Mouse (Mus musculus) limb, embryonic 14.5 days (tissue): ENCODE measurements at regions not wholly inside any gene's neighbourhood (a gene's known extent, or its start where the extent isn't known, plus 50 kb on each side); places are given as distances from the start of the nearest gene placed in this dataset.

Experiments used
- ATAC-seq: fragments of 200-750 bp; cut with Nextera tagmentation; 2 replicates; pipeline ENCODE4 v1.8.0; 2017; ENCODE audit warnings: low read depth, moderate number of reproducible peaks, moderate TSS enrichment; ENCODE audit not compliant: low FRiP score
- DNase-seq: peaks from one replicate; pipeline ENCODE4 v3.0.0-alpha.2; 2015; ENCODE audit warnings: low spot score
- H3K27ac ChIP-seq: fragments of 300-500 bp; sonication (generic); replicated peaks from 2 replicates; pipeline ENCODE4 v1.5.1; 2014; ENCODE audit warnings: low read depth, mild to moderate bottlenecking, low read length, moderate library complexity, mixed read lengths
- H3K27me3 ChIP-seq: fragments of 300-500 bp; sonication (generic); 2 replicates; pipeline ENCODE4 v1.6.1; 2014; ENCODE audit warnings: low read length, mixed read lengths; ENCODE audit not compliant: control insufficient read depth, insufficient read depth
- H3K36me3 ChIP-seq: fragments of 300-500 bp; sonication (generic); 2 replicates; pipeline ENCODE4 v1.6.1; 2014; ENCODE audit warnings: mild to moderate bottlenecking, low read length, moderate library complexity, mixed read lengths; ENCODE audit not compliant: control insufficient read depth, insufficient read depth
- H3K4me1 ChIP-seq: fragments of 300-500 bp; sonication (generic); 2 replicates; pipeline ENCODE4 v1.6.1; 2014; ENCODE audit warnings: antibody characterized with exemption, low read length, mixed read lengths; ENCODE audit not compliant: control insufficient read depth, insufficient read depth
- H3K4me2 ChIP-seq: fragments of 300-500 bp; sonication (generic); replicated peaks from 2 replicates; pipeline ENCODE4 v1.6.1; 2014; ENCODE audit warnings: low read depth, mild to moderate bottlenecking, low read length, moderate library complexity; ENCODE audit not compliant: severe bottlenecking
- H3K4me3 ChIP-seq: fragments of 300-500 bp; sonication (generic); replicated peaks from 2 replicates; pipeline ENCODE4 v1.5.1; 2014; ENCODE audit warnings: low read length
- H3K9ac ChIP-seq: fragments of 300-500 bp; sonication (generic); 2 replicates; pipeline ENCODE4 v1.6.1; 2014; ENCODE audit warnings: mild to moderate bottlenecking, low read depth, low read length, moderate library complexity; ENCODE audit not compliant: severe bottlenecking
- H3K9me3 ChIP-seq: fragments of 300-500 bp; sonication (generic); 2 replicates; pipeline ENCODE4 v1.6.1; 2016; ENCODE audit warnings: low read length; ENCODE audit not compliant: control insufficient read depth
- POLR2A ChIP-seq: fragments of 200-500 bp; IDR thresholded peaks from 2 replicates; pipeline ENCODE4 v1.8.0; 2012; ENCODE audit warnings: inconsistent platforms, mild to moderate bottlenecking, moderate library complexity, borderline replicate concordance; ENCODE audit not compliant: insufficient read depth, insufficient read length; ENCODE audit errors: extremely low read depth
- WGBS: fragments of 180-500 bp; shearing (Covaris S2); extraction: QIAGEN DNeasy Blood & Tissue Kit; methylation state at CpG from one replicate; pipeline ENCODE4 v1.1.7; 2014; 5-methylcytosine and 5-hydroxymethylcytosine counted together

GRCm38 (mm10) chr8:127921925-127922324 lies 436.5 kb upstream of the Nrp1 start:
- Histone ChIP-seq H3K4me1 (no peaks in the 10 kb centered on the region), H3K36me3 (no peaks in the 10 kb centered on the region)

GRCm38 (mm10) chr8:127923321-127923720 lies 435.1 kb upstream of the Nrp1 start:
- H3K27ac ChIP-seq, result no peak overlapping the region

More at GRCm38 (mm10) chr8:127921925-127922324, 436.5 kb upstream of the Nrp1 start:
- H3K27me3 ChIP-seq, result no peaks in the 10 kb centered on the region
- TF ChIP-seq POLR2A, result no peak
- H3K4me3 ChIP-seq, result no peak overlapping the region
- WGBS, result 80% methylated on average over 1 of the region's 1 CpGs
- no peak for DNase-seq
- no peak overlapping the region for H3K27ac ChIP-seq
- no peak overlapping the region for H3K9ac ChIP-seq
- H3K4me2 ChIP-seq, result no peak overlapping the region
- no peak for ATAC-seq
- no peaks in the 10 kb centered on the region for H3K9me3 ChIP-seq

GRCm38 (mm10) chr8:127932276-127932675 lies 426.1 kb upstream of the Nrp1 start:
- no peaks in the 10 kb centered on the region for H3K36me3 ChIP-seq
- TF ChIP-seq POLR2A, result no peak
- 86% methylated on average over 1 of the region's 1 CpGs for WGBS
- no peaks in the 10 kb centered on the region for H3K4me1 ChIP-seq
- DNase-seq (no peak), ATAC-seq (no peak)
- H3K4me2 ChIP-seq, result no peak overlapping the region
- H3K27me3 ChIP-seq, result no peaks in the 10 kb centered on the region
- H3K4me3 ChIP-seq, result no peak overlapping the region
- H3K9me3 ChIP-seq, result no peaks in the 10 kb centered on the region
- no peak overlapping the region for H3K27ac ChIP-seq
- no peak overlapping the region for H3K9ac ChIP-seq

More at GRCm38 (mm10) chr8:127923321-127923720, 435.1 kb upstream of the Nrp1 start:
- no peak overlapping the region for H3K9ac ChIP-seq
- DNase-seq (no peak), ATAC-seq (no peak)
- 83% methylated on average over 4 of the region's 4 CpGs for WGBS
- H3K9me3 ChIP-seq, result no peaks in the 10 kb centered on the region
- H3K27me3 ChIP-seq, result no peaks in the 10 kb centered on the region
- no peaks in the 10 kb centered on the region for H3K4me1 ChIP-seq
- TF ChIP-seq POLR2A, result no peak
- H3K4me3 ChIP-seq, result no peak overlapping the region
- H3K4me2 ChIP-seq, result no peak overlapping the region
- no peaks in the 10 kb centered on the region for H3K36me3 ChIP-seq

- DNase-seq, result no peak
- no peak for ATAC-seq
- H3K4me2 ChIP-seq, result no peak overlapping the region
- no peak overlapping the region for H3K27ac ChIP-seq
- no peaks in the 10 kb centered on the region for H3K27me3 ChIP-seq
- H3K4me3 ChIP-seq, result no peak overlapping the region
- TF ChIP-seq POLR2A, result no peak
- H3K36me3 ChIP-seq, result no peaks in the 10 kb centered on the region
- no peaks in the 10 kb centered on the region for H3K9me3 ChIP-seq
- H3K9ac ChIP-seq, result no peak overlapping the region
- H3K4me1 ChIP-seq, result no peaks in the 10 kb centered on the region
- 44% methylated on average over 6 of the region's 6 CpGs for WGBS
Measured at GRCm38 (mm10) chr8:127936792-127937435, 421.5 kb upstream of the Nrp1 start.

DNA sequence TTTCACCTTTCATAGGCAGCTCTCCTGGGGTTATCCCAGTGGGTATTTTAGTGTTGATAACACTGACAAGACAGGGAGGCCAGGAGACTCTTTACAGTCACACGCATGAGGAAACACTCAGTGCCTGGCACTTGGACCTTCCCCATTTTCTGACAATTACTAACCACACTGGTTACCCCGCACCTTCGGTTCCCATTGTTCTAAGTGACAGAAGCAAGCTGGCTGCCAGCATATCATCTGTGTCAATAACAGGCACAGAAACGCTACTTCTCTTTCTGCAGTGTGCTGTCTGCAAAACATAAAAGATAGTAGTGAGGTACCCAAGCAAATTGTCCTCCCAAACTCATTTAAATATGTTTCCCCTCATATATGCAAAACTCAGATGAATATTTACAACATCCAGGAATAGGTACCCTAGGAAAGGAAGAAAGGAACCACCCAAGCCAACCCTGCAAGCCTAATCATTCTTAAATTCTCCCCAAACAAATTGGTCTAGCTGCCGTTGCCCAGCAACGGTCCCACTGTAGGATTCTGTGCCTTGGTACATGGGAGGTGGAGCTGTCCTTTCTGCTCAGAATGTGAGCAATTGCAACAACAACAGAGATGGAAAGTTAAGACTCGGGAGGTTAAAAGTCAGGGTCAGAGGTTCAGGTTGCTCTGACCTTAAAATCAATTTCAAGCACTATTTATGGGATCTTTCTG lies 419.0 kb upstream of the Nrp1 start:
- Histone ChIP-seq H3K36me3 (no peaks in the 10 kb centered on the region), H3K4me1 (no peaks in the 10 kb centered on the region), H3K4me2 (no peak overlapping the region), H3K27ac (no peak overlapping the region), H3K9ac (no peak overlapping the region), H3K4me3 (no peak overlapping the region), H3K9me3 (no peaks in the 10 kb centered on the region), H3K27me3 (no peaks in the 10 kb centered on the region)
- ATAC-seq (no peak), DNase-seq (no peak)
- 65% methylated on average over 7 of the region's 7 CpGs for WGBS
- TF ChIP-seq POLR2A, result no peak

DNA sequence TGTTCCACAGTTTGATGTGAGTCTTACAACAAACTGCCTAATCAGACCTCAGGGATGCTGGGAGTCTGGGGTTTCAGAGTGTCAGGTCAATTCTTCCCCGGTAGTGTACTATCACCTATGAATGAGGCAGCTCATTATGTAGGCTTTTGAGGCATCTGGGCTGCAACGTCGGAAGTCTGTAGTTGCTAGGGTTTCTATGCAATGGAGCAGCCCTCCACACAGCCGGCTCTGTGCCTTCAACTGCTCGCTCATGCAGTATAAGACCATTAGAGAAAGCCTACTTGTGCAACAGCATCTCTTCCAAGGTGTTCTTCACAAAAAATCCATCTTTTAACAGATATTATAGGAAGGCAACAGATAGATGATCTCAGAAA lies 418.4 kb upstream of the Nrp1 start:
- no peak overlapping the region for H3K9ac ChIP-seq
- no peak for TF ChIP-seq POLR2A
- 57% methylated on average over 5 of the region's 5 CpGs for WGBS

More for the DNA sequence above, 418.4 kb upstream of the Nrp1 start:
- DNase-seq, result no peak
- Histone ChIP-seq H3K36me3 (no peaks in the 10 kb centered on the region), H3K27me3 (no peaks in the 10 kb centered on the region), H3K27ac (no peak overlapping the region), H3K4me3 (no peak overlapping the region), H3K4me1 (no peaks in the 10 kb centered on the region), H3K9me3 (no peaks in the 10 kb centered on the region), H3K4me2 (no peak overlapping the region)
- no peak for ATAC-seq
